Mouse (Mus musculus) heart, postnatal 0 days (tissue): ENCODE results near the gene C130074G19Rik. TPM values are rescaled to one million over a fixed set of nuclear protein-coding genes. Genes with fewer than 3 reads are reported as not detected.

Experiments used
- ATAC-seq: fragments of 200-750 bp; cut with Nextera tagmentation; 2 replicates; pipeline ENCODE4 v1.8.0; 2017; ENCODE audit warnings: low read depth, moderate number of reproducible peaks, moderate library complexity; ENCODE audit not compliant: insufficient read depth
- DNase-seq: peaks from one replicate; pipeline ENCODE4 v3.0.0-alpha.2; 2016; ENCODE audit warnings: low spot score
- H3K27ac ChIP-seq: fragments of 300-500 bp; sonication (generic); 2 replicates; pipeline ENCODE4 v1.5.1; 2014; ENCODE audit warnings: low read depth, mild to moderate bottlenecking
- H3K27me3 ChIP-seq: fragments of 300-500 bp; sonication (generic); 2 replicates; pipeline ENCODE4 v1.6.1; 2014; ENCODE audit warnings: low read length, mixed read lengths; ENCODE audit not compliant: control insufficient read depth, insufficient read depth
- H3K36me3 ChIP-seq: fragments of 300-500 bp; sonication (generic); replicated peaks from 2 replicates; pipeline ENCODE4 v1.6.1; 2014; ENCODE audit warnings: low read length, mixed read lengths; ENCODE audit not compliant: control insufficient read depth, insufficient read depth
- H3K4me1 ChIP-seq: fragments of 300-500 bp; sonication (generic); 2 replicates; pipeline ENCODE4 v1.6.1; 2014; ENCODE audit warnings: antibody characterized with exemption; ENCODE audit not compliant: control insufficient read depth, insufficient read depth
- H3K4me2 ChIP-seq: fragments of 300-500 bp; sonication (generic); 2 replicates; pipeline ENCODE4 v1.6.1; 2014; ENCODE audit warnings: low read depth, mild to moderate bottlenecking, low read length, moderate library complexity
- H3K4me3 ChIP-seq: fragments of 300-500 bp; sonication (generic); 2 replicates; pipeline ENCODE4 v1.5.1; 2014; ENCODE audit warnings: low read depth, low read length
- H3K9ac ChIP-seq: fragments of 300-500 bp; sonication (generic); replicated peaks from 2 replicates; pipeline ENCODE4 v1.6.1; 2014; ENCODE audit warnings: low read depth, low read length, mixed read lengths
- H3K9me3 ChIP-seq: fragments of 300-500 bp; sonication (generic); replicated peaks from 2 replicates; pipeline ENCODE4 v1.6.1; 2016; ENCODE audit warnings: low read length; ENCODE audit not compliant: control insufficient read depth
- CTCF ChIP-seq: IDR thresholded peaks from 2 replicates; pipeline ENCODE4 v1.5.1; 2016; ENCODE audit warnings: antibody characterized with exemption, control low read depth, low read depth
- EP300 ChIP-seq: IDR thresholded peaks from 2 replicates; pipeline ENCODE4 v1.6.1; 2016; ENCODE audit warnings: antibody characterized with exemption, low read depth
- WGBS: fragments of 180-500 bp; shearing (Covaris S2); extraction: QIAGEN DNeasy Blood & Tissue Kit; methylation state at CpG from one replicate; pipeline ENCODE4 v1.1.7; 2014; 5-methylcytosine and 5-hydroxymethylcytosine counted together
- polyA plus RNA-seq: library from polyadenylated mRNA; unstranded; fragments of >200 nt; fragmentation: Nextera tagmentation; extraction: Ambion mirVana; gene quantifications from 2 replicates; pipeline ENCODE4 v1.2.1, GENCODE M21; 2015
- total RNA-seq: library from RNA; depleted of rRNA; stranded (reverse); fragments of >200 nt; gene quantifications from 2 replicates; pipeline ENCODE4 v1.2.3, GENCODE M21; 2014; ENCODE audit warnings: low replicate concordance

C130074G19Rik gene
- total and polyA plus RNA-seq, 2 experiments from 2014 or later = 1.8 to 10.3 TPM

DNA sequence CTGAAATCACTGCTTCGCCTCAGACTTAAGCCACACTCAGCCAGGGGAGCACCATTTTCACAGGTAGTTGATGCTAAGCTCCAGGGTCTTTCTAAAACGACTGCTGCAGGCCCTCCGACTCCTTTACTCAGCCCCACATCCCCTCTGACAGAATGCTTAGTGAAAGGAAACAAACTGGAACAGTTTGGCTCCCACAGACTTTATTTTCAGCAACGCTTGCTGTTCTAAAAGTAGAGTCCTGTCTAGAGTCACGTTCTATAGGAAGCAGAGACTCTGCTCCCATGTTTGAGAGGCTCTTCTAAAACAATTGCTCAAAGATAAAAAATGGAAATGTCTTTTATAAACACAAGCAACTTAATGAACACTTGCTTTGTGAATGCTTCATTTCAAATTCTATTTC is 37.0 kb upstream of the C130074G19Rik start:
- no peak overlapping the region for H3K4me2 ChIP-seq
- TF ChIP-seq EP300 (no peak), CTCF (no peak)
- H3K9ac ChIP-seq = no peak overlapping the region
- H3K27ac ChIP-seq = no peak overlapping the region
- peaks cover 18% of the 10 kb centered on the region; the same call in 1 of the 2 replicates for H3K36me3 ChIP-seq
- no peaks in the 10 kb centered on the region for H3K27me3 ChIP-seq
- 69% methylated on average over 5 of the region's 5 CpGs for WGBS
- H3K4me3 ChIP-seq = no peak overlapping the region
- no peak for ATAC-seq
- no peaks in the 10 kb centered on the region for H3K9me3 ChIP-seq
- DNase-seq = no peak
- H3K4me1 ChIP-seq = no peaks in the 10 kb centered on the region

DNA sequence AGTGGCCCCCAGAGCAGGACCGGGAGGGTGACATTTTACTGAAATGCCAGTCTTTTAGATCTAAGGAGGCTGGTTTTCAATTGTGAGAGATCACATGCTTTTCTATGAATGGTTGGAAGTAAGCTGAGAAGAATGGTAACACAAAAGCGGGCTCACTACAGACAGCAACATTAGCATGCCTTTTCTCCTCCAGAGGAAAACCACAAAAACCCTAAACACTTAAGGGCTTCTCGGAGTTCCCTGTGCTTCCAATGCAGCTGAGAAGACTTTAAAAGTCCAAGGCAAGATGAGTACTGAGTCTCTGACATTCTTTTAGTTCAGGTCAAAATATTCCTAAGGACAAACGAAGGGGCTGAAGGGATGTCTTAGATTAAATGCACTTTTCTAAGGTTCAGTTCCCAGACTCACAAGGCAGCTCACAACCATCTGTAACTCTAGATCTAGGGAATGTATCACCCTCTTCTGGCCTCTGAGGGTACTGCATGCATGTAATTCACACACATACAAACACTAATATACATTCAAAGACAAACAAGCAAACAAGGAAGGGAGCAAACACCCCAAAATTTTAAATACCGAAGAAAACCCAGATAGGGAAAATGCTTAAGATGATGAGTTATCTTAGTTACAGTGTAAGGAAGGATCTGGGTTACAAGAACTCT is 35.3 kb upstream of the C130074G19Rik start:
- no peaks in the 10 kb centered on the region for H3K9me3 ChIP-seq
- 88% methylated on average over 5 of the region's 5 CpGs for WGBS
- DNase-seq = no peak
- H3K27me3 ChIP-seq = no peaks in the 10 kb centered on the region
- H3K4me2 ChIP-seq = no peak overlapping the region
- H3K36me3 ChIP-seq = peaks cover 20% of the 10 kb centered on the region
- no peak for ATAC-seq
- H3K9ac ChIP-seq = no peak overlapping the region
- H3K4me1 ChIP-seq = no peaks in the 10 kb centered on the region
- no peak overlapping the region for H3K27ac ChIP-seq
- no peak for TF ChIP-seq CTCF
- no peak overlapping the region for H3K4me3 ChIP-seq

DNA sequence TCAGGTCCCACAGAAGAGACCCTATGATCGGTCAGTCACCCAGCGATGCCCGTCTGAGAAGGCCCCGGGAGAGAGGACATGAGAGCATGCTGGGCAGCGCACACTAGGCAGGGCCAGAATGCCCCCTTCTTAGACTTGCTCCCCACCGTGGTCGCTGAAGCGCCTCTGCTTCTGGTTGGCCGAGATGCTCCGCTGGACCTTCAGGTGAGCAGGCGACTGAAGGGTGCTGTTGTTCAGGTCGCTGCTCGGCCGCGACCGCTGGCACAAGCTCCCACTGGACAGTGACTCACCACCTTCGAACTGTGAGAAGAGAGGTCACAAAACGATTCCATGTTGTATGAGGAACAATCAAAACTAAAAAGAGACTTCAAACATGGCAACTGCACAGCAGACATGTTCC is 29.3 kb upstream of the C130074G19Rik start:
- Histone ChIP-seq H3K27me3 (no peaks in the 10 kb centered on the region), H3K4me3 (no peak overlapping the region), H3K9me3 (no peaks in the 10 kb centered on the region), H3K4me1 (no peaks in the 10 kb centered on the region), H3K36me3 (peaks cover 8% of the 10 kb centered on the region), H3K27ac (no peak overlapping the region), H3K9ac (no peak overlapping the region), H3K4me2 (no peak overlapping the region)
- no peak for TF ChIP-seq EP300
- TF ChIP-seq CTCF = no peak
- ATAC-seq (no peak), DNase-seq (no peak)
- WGBS = 93% methylated on average over 18 of the region's 18 CpGs

DNA sequence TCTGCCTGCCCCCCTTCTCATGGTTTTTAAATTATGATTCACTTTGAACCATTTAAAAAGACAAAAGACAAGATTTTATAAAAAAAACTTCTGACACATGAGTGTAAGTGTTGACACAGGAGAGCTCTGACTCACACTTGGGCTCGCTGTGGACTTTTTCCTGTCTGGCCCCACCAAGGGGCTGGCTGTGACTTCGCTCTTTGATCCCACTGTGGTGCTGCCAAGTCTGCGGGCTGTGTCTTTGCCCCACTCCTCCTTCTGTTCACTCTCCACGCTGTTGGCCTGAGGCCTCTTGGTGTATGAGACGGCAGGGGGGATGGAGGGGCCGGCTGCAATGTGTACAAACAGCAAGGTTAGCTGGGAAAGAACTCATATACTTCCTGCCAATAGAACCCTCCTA is 28.8 kb upstream of the C130074G19Rik start:
- 66% methylated on average over 6 of the region's 6 CpGs for WGBS
- Histone ChIP-seq H3K9me3 (no peaks in the 10 kb centered on the region), H3K4me3 (no peak overlapping the region), H3K27me3 (no peaks in the 10 kb centered on the region), H3K4me1 (no peaks in the 10 kb centered on the region), H3K27ac (no peak overlapping the region), H3K9ac (no peak overlapping the region), H3K36me3 (peaks cover 8% of the 10 kb centered on the region), H3K4me2 (no peak overlapping the region)
- DNase-seq = peak; percentile 46
- TF ChIP-seq CTCF (no peak), EP300 (no peak)
- ATAC-seq = no peak

DNA sequence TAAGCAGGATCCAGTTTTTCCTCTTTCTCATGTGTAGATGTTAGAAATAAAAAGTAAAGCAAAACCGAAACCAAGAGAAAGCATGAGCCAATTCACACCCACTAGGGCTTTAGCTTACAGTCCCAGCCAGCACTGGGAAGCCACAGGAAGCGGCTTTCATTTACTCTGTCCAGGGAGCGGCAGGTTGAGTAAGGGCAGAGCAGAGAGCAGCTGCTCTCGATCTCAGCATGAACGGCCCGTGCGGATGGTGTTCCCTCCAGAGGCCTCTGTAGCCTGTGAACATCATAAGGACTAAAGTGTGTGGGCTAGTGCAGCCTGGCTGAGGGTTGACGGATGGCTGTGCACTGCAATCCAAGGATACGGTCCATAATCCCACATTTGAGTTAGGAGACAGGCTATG is 25.5 kb upstream of the C130074G19Rik start:
- 0 out of 2 replicates have a peak, but pooled peaks cover 6% of the 10 kb centered on the region for H3K36me3 ChIP-seq
- DNase-seq = peak; percentile 17
- WGBS = 61% methylated on average over 9 of the region's 9 CpGs

More for the DNA sequence above, 25.5 kb upstream of the C130074G19Rik start:
- TF ChIP-seq CTCF (no peak), EP300 (no peak)
- Histone ChIP-seq H3K4me1 (no peaks in the 10 kb centered on the region), H3K27ac (no peak overlapping the region), H3K9me3 (no peaks in the 10 kb centered on the region), H3K4me2 (no peak overlapping the region), H3K4me3 (no peak overlapping the region), H3K27me3 (no peaks in the 10 kb centered on the region), H3K9ac (no peak overlapping the region)
- ATAC-seq = no peak
